Mouse (Mus musculus) fat pad, adult 2 months (tissue): ENCODE data around the gene Lmod2.

Experiments
- DNase-seq: peaks from one replicate; pipeline ENCODE4 v3.0.0-alpha.2; 2011; ENCODE audit warnings: low read depth, low spot score; ENCODE audit errors: extremely low read depth

The Lmod2 gene

DNA sequence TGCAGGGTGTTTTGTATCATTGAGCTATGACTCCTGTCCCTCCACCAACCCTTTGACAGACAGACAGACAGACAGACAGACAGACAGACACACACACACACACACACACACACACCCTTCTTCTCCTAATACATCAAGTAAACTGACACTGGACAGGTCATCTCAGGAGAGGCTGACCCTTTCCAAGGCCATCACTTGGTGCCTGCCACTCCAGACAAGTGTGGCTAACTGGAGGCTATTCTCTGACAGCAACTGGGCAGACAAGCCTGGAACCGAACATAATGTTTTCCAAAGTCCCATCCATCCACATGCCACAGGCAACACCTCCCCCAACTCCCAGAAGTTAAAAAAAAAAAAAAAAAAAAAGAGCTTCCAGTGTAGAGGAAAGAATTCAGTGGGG lies 4.1 kb downstream of the Lmod2 start:
- no peak for DNase-seq

DNA sequence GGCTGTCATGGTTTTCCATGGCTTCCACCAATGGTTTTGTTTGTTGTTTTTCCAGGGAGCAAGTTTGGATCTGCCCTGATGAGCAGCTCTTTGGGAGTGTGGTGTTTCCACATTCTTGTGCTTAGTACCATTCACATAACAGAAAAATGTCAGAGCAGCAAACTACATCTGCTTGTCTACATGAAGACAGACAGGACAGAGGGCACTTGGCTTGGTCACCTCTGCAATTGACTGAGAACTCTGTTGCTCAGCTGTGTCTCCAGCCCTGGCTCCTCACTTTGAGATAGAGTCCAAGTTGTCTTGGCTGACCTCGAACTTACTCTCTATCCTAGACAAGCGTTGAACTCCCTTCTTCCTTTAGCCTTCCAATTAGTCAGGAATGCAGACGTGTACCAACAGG lies 4.8 kb downstream of the Lmod2 start:
- DNase-seq = no peak

DNA sequence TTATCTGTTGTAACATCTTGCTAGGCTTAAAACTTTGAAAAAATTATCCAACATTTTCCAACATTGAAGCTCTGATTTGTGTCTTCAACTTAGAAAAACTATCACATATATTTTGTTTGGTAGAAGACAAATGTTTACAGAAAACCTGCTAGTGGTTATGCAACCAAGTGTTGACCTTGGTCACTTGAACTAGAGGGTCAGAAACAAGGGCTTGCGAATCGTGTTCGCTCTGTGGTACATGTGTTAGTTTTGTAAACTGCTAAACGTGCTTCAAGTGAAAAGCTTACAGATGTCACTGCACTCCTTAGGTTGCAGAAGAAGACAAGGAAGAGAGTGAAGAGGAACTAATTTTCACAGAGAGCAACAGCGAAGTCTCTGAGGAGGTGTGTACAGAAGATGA lies 5.4 kb downstream of the Lmod2 start:
- no peak for DNase-seq

DNA sequence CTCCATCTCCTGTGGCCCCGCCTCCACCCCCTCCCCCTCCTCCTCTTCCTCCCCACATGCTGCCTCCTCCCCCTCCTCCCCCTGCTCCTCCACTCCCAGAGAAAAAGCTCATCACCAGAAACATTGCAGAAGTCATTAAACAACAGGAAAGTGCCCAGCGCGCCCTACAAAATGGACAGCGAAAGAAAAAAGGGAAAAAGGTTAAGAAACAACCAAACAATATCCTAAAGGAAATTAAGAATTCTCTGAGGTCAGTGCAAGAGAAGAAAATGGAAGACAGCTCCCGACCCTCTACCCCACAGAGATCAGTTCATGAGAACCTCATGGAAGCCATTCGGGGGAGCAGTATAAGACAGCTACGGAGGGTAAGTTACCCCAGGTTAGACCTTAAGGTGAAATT lies 6.7 kb downstream of the Lmod2 start:
- DNase-seq = no peak

DNA sequence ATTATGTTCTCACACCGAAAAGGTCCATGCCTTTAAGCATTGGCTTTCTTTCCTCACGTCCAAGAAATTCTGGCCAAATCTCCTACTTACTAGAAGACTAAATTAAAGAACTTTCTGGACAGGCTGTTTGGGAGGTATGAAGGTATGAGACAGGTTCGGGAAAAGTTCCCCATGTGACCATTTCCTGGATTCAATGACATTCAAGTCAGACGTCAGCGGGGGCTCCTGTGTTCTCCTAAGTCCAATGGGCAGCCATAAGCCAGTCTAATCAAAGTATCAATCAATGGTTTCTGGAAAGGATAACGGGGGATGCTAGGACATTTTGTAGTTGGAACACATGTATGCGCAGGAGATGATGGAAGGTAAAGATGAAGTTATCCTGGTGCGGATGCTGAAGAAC lies 8.1 kb downstream of the Lmod2 start:
- no peak for DNase-seq

DNA sequence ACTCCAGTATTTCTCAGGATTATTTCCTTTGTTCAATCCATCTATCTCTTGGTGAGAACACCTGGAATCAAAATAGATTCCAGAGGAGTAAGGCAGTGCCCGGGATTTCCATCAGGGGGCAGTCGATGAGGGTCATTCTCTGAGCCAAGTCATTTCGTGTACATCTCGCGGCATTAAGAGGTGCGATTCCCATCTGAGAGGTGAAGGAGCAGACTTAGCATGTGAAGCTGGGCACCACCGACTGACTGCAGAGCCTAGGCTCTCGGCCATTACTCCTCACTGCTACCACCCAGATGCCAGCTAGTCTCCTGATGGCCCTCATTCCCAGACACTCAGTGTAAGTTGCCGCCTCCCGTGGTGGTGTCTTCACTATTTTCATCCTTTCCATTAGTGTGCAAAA lies 8.9 kb downstream of the Lmod2 start:
- no peak for DNase-seq

DNA sequence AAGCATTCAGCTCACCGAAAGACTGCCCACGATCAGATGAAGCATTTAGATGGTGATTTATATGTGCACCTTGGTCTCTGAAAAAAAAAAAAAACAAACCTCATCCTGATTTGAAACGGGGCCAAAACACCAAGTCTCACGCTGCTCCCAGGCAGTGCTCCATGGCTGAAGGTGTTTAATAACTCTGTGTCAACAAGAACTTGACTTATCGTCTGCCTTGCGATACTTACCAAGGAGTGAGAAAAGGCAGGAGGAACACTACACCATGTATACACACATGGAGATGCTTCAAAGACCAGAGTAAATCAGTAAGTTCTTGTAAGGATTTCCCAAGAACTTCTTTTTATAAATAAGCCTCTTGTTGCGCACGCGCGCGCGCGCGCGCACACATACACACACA lies 10.0 kb downstream of the Lmod2 start:
- no peak for DNase-seq

DNA sequence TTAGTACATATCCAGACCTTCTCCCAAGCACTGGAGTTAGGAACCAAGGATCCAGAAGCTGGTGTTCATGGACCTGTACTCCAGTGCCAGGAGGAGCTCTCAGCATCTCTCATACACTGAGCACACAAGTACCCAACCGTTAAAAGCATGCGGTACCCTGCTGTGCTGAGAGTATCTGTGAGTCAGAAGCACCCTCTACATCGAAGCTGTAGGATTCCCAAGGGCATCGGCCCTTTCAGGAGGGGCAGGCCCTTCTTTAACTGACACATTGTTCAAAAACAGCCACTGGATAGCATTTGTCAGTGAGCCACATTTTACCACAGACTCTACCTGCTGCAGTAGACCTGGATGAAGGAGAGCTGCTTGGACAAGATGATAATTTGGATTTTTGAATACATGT lies 10.6 kb downstream of the Lmod2 start:
- DNase-seq = no peak

DNA sequence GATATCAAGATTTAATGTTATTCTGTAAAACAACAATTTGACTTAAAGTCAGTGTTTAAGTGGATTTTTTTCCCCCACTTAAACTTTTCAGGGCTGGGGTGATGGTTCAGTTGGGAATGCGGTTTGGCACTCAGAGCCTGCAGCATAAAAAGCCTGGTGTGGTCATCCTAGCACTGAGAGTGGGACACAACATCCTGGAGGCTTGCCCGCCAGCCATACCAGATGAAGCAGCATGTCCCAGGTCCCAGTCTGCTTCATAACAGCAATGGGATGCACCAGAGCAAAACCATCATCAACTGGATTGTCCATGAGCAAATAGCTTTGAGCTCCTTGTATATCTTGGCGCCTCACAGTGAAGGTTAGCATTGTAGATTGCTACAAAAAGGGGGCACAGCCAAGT lies 11.1 kb downstream of the Lmod2 start:
- DNase-seq = no peak

DNA sequence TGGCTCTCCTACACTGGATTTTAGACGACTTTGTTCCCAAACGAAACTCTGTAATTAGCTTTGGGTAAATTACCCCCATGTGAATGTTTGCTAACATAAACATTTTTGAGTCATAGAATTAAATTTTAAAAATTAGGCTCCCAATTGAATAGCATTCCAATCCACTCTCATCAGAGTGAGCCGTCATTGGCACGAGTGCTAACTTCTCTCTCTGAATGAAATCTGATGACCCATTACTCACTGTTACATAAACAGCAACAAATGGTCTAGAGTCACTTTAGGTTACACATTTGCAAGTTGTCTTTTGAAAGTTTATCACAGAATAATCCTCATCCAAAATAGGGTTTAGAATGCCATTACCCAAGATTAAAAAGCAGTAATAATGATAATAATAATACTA lies 12.0 kb downstream of the Lmod2 start:
- no peak for DNase-seq

DNA sequence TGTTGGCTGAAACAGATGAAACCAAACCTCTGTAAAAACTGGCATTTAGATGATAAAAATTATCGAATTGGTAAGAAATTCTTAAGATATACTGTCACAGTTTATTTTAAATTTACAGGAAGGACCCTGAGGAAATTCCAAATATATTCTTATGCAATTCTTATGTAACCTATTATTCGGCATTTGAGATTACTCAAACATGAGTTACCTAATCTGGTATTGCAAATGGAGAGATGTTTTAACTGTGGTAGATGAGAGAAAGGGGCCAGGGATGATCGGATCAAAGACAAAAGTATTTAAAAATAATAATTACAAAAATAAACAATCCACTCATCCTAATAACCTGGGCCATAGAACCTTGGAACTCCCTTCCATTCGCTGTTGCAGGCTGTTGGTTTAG lies 12.8 kb downstream of the Lmod2 start:
- no peak for DNase-seq

DNA sequence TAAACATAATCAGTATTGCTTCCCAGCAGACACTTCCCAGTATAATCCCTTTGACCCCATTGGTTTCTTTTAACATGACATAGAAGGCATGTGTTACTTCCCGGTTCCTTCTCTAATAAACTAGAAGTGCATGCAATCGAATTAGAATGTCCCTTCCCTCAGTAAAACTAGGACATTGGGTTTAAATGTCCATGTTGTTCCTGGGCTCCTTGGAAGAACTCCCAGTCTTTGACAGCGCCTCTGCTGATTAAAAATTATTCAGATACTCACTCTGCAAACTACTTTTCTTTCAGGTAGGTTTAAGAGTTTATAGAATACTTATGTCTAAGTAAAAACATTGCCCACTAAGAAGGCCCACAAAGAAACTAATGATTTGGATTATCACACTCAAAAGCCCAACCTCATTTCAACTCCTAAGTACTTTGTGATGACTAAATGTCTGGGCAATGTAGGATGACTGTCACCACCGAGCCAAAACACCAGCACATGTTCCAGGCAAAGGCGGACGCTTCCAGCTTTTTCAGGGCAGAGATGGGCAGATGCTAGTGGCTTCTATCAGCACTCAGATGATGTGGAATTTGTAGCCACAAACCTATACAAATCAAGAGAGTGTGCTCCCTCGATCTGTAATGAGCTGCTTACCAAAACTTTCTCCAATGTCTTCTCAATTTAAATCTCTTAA lies 14.7 kb downstream of the Lmod2 start:
- DNase-seq = no peak

DNA sequence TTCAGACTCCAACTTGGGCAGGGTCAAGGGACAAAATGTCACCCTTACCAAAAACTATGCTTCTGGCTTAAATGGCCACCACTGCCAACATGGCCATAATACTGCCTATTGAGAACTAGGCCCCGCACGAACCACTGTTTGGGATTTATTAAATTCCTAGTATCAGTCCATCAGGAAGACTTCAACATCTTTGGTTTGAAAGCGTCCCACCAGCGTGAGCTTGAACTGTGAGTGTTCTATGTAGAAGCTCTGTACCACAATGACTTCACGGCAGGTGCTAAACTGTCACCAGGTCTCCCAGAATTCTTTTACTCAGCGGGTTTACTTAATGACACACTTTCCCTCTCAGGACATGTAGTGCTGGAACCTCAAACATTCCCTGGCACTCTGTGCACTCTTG lies 15.8 kb downstream of the Lmod2 start:
- no peak for DNase-seq

DNA sequence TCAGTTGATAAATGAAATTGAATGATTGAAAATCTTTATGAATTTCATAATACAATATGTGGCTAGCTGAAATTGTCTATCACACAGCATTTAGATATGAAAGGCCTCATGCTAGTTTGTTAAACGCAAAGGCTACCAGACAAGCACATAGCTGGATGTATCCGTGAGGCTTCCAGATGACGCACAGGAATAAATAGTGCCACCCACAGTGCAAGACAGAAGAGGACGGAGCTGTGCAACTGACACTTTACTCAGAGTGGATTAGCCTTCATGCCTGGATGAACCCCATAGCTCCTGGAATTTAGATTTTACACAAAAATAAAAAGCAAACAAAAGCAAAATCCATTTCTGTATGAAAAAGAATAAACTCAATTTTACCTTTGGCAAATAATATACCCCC lies 16.4 kb downstream of the Lmod2 start:
- no peak for DNase-seq

DNA sequence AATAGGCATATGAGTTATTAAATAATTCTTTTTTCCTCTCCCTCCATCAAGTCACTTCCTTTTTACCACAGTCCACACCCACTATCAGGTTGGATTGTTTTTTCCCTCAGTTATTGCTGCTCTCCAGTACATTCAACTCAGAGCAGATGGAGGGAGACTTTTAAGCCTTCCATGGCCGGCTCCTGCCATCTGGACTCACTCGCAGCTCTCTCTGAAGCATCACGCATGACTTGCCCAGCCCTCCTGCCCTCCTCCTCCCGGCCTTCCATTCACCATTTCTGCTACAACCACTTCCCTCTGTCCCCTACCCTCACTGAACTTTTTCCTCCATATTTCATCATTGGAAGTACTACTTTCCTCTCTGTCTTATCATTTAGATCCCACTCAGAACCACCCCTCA lies 19.2 kb downstream of the Lmod2 start:
- no peak for DNase-seq

DNA sequence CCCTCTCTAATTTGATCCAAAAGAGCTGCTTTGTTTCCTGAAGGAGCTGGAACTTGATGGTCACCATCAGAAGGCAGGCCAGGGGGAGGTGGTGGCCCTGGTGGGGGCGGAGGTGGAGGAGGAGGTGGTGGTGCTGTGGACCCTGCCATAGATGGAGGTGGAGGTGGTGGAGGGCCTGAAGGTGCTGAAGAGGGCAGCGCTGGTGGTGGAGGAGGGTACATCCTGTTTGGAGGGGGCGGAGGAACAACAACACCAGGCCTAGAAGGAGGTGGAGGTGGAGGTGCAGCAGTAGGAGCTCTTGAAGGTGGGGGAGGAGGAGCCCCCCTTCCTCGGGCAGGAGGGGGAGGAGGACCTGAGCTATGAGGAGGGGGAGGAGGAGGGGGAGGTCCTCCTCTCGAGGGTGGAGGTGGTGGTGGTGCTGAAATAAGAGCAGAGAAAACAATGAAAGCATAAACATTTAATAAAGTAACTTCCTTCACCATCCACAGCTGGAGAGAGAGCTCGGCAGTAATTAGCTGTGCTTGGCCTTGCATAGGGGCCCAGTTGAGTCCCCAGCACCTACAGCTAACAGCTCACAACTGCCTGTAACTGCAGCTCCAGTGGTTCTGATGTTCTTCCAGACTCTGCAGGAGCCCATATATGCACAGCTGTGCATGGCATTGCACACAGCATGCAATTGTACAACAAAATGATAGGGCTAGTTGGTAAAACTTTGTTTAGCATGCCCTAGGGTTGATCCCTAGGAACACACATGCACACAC lies 21.9 kb downstream of the Lmod2 start:
- no peak for DNase-seq

DNA sequence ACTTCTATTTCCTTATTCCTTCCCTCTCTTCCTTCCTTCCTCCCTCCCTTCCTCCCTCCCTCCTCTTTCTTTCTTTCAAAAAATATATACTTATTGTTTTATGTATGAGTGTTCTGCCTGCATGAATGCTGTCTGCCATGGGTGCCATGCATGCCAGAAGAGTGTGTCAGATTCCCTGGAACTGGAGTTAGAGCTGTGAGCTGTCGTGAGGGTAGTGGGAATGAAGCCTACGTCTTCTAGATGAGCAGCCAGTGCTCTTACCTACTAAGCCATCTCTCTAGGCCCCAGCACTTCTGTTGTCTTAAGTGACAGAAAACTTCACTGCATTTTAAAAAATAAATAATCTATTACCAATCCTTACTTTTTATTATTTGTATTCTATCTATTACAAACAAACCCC lies 23.4 kb downstream of the Lmod2 start:
- DNase-seq = no peak

DNA sequence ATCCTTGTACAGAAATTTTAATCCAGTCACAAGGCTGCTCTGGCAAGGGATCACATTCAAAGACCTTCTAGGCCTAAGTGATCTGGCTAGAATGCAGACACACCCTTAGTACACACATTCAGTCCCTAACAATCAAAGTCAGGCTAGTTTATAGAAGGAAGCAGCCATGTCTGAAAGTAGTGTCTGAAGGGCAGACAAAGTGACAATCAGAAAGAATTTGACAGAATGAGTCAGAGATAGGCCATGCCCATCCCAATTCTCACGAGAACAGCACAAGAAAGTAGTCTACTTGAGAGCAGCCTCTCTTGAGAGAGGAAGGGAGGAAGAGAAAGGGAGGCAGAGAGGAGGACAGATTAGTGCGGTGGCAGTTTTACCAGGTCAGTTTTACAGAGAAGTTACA lies 24.5 kb downstream of the Lmod2 start:
- DNase-seq = no peak

DNA sequence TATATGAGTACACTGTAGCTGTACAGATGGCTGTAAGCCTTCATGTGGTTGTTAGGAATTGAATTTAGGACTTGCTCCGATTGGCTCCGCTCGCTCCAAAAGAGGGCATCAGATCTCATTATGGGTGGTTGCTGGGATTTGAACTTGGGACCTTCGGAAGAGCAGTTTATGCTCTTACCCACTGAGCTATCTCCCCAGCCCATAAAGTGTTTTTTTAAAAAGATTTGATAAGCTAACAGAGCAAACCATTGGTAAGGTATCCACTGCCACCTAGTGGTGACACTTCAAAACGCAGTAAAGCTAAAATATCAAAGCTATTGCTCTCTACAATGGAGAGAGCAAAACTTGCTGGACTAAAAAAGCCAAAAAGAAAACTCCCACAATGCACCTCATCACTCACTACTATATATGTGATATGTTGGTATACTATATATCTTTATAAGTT lies 30.0 kb downstream of the Lmod2 start:
- no peak for DNase-seq

DNA sequence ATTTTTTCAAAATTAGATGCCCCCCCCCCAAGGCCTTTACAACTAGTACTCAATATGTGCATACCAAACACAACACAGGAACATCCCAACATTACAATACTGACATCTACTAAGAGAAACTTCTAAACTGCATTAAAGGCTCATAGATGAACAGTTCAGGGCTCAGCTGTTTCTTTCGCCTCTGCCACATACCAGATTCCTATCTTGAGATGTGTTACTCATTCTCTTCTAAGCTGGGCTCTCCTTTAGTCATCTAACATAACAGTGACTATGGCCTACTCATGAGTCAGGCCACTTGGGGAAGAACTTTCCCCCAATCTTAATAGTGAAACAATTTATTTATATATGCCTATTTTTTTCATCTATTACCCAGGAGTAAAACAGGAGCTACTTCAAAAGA lies 30.9 kb downstream of the Lmod2 start:
- no peak for DNase-seq

DNA sequence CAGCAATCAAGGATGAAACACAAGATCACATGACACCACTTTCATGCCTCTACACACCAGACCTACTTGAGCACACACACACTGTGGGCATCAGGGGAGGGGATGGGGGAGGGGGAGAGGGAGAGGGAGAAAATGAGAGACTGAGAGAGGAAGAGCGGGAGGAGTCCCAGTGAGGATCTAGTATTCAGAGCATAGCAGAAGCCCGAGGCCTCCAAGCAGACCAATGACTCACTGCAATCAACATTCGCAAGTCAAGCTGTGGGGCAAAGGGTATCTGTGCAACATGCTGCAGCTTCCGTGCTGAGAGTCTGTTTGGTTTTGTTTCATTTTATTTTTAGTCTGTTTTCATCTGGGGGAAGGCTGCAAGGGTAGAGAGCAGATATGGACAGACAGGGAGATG lies 34.5 kb downstream of the Lmod2 start:
- no peak for DNase-seq

DNA sequence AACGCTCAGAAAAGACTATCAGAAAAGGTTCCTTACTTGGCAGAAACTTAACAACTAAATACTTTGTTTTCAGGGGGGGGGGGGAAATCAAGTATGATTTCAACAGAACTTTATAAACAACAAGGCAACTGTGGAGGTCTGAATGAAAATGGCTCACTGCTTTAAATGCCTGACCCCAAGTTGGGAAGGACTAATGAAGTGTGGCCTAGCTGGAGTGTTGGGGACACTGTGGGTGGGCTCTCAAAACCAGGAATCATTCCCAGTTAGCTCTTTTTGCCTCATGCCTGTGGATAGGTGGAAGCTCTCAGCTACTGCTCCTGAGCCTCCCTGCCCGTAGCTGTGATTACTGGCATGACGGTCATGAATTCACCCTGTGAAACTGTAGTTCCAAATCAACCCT lies 36.5 kb downstream of the Lmod2 start:
- no peak for DNase-seq

DNA sequence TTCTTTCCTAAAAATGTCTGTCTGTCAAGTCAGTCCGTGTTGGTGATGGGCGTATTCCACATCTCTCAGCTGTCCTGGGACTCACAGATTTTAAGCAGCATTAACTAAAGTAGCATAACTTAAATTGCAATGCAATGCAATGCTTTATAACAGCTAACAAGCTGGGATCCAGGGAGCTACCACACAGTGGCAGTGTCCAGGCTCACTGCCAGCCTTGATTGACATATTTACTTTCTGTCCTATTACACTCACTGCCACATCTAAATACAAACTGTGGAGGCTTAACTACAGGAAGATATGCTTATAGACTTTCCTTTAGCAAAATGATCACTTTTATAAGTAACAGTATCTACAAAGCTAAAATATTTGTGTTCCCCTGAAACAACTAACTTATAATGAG lies 38.3 kb downstream of the Lmod2 start:
- DNase-seq = no peak
